Mouse (Mus musculus) heart, embryonic 14.5 days (tissue): Measurements from ENCODE around the gene Trmt112. TPM values are rescaled to one million over a fixed set of nuclear protein-coding genes. Genes with fewer than 3 reads are reported as not detected.
"Not testable (repeated sequence)": the region's sequence is repeated elsewhere in the genome, so short reads cannot be mapped to it uniquely, and the experiment has no call there.

ENCODE experiments used
- ATAC-seq: fragments of 200-750 bp; cut with Nextera tagmentation; 2 replicates; pipeline ENCODE4 v1.8.0; 2017; ENCODE audit warnings: low read depth, moderate TSS enrichment; ENCODE audit not compliant: insufficient number of reproducible peaks, insufficient read depth, low FRiP score
- H3K27ac ChIP-seq, 2 experiments: fragments of 200-500 bp in 1 of 2; fragments of 300-500 bp in 1 of 2; sonication (generic) in 1 of 2; replicated peaks in 1 of 2; 2 replicates each; pipeline ENCODE4 v1.5.1; 2012 to 2014; ENCODE audit warnings: low read depth in 2 of 2, low read length in 2 of 2, control low read depth in 1 of 2, mild to moderate bottlenecking in 1 of 2, mixed read lengths in 1 of 2; ENCODE audit not compliant: control insufficient read depth in 1 of 2, insufficient read depth in 1 of 2
- H3K27me3 ChIP-seq: fragments of 300-500 bp; sonication (generic); 2 replicates; pipeline ENCODE4 v1.6.1; 2014; ENCODE audit warnings: mild to moderate bottlenecking, low read length, control low read depth; ENCODE audit not compliant: control insufficient read depth, insufficient read depth
- H3K36me3 ChIP-seq: fragments of 300-500 bp; sonication (generic); 2 replicates; pipeline ENCODE4 v1.6.1; 2014; ENCODE audit warnings: mild to moderate bottlenecking, control low read depth, low read length, mixed read lengths; ENCODE audit not compliant: control insufficient read depth, insufficient read depth
- H3K4me1 ChIP-seq, 2 experiments: fragments of 200-500 bp in 1 of 2; fragments of 300-500 bp in 1 of 2; sonication (generic) in 1 of 2; 2 replicates each; pipeline ENCODE4 v1.6.1; 2012 to 2014; ENCODE audit warnings: low read length in 2 of 2, control low read depth in 1 of 2, mixed read lengths in 1 of 2; ENCODE audit not compliant: control insufficient read depth in 2 of 2, insufficient read depth in 2 of 2
- H3K4me2 ChIP-seq: fragments of 300-500 bp; sonication (generic); 2 replicates; pipeline ENCODE4 v1.6.1; 2014; ENCODE audit warnings: mild to moderate bottlenecking, low read length
- H3K4me3 ChIP-seq, 2 experiments: fragments of 200-500 bp in 1 of 2; fragments of 300-500 bp in 1 of 2; sonication (generic) in 1 of 2; 2 replicates each; pipeline ENCODE4 v1.5.1; 2012 to 2014; ENCODE audit warnings: low read length in 2 of 2, mild to moderate bottlenecking in 2 of 2, control low read depth in 1 of 2, low read depth in 1 of 2, moderate library complexity in 1 of 2; ENCODE audit not compliant: control insufficient read depth in 1 of 2, insufficient read depth in 1 of 2
- H3K9ac ChIP-seq: fragments of 300-500 bp; sonication (generic); 2 replicates; pipeline ENCODE4 v1.6.1; 2014; ENCODE audit warnings: mild to moderate bottlenecking, low read length
- H3K9me3 ChIP-seq: fragments of 300-500 bp; sonication (generic); 2 replicates; pipeline ENCODE4 v1.6.1; 2016; ENCODE audit warnings: low read length, control low read depth; ENCODE audit not compliant: control insufficient read depth
- WGBS: fragments of 180-500 bp; shearing (Covaris S2); extraction: QIAGEN DNeasy Blood & Tissue Kit; methylation state at CpG from one replicate; pipeline ENCODE4 v1.1.7; 2014; 5-methylcytosine and 5-hydroxymethylcytosine counted together
- polyA plus RNA-seq: library from polyadenylated mRNA; unstranded; fragments of >200 nt; fragmentation: Nextera tagmentation; extraction: Ambion mirVana; gene quantifications from 2 replicates; pipeline ENCODE4 v1.2.1, GENCODE M21; 2014

The Trmt112 gene
- polyA plus RNA-seq, 1 experiment from 2014 or later, result 95.0 TPM

GRCm38 (mm10) chr19:6874257-6874656 is 35.2 kb upstream of the Trmt112 start:
- Histone ChIP-seq H3K4me1 (no peaks in the 10 kb centered on the region), H3K4me2 (no peak overlapping the region), H3K27ac (no peak overlapping the region), H3K9me3 (no peaks in the 10 kb centered on the region), H3K4me3 (no peak overlapping the region), H3K27me3 (no peaks in the 10 kb centered on the region), H3K36me3 (no peaks in the 10 kb centered on the region), H3K9ac (no peak overlapping the region)
- ATAC-seq, result no peak
- 80% methylated on average over 1 of the region's 1 CpGs for WGBS

DNA sequence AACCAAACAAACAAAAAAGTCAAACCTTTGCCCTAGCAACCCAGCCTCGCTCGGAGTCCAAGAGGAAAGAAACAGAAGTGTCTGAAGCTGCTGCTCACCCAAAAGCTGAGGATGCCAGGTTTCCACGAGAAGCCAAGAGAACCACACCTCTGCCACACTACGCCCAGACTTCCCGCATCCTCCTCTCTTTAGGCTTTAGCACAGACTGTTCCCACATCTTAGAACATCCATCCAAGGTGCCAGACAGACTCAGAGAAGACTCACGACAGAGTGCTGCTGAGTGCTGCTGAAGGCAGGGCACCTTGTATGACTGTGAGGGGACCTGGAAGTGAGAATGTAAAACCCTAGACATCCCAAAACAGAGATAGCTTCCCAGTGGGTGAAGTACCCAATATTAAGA is 33.7 kb upstream of the Trmt112 start:
- Histone ChIP-seq H3K4me1 (no peaks in the 10 kb centered on the region), H3K4me3 (no peak overlapping the region), H3K4me2 (no peak overlapping the region), H3K36me3 (no peaks in the 10 kb centered on the region), H3K9me3 (no peaks in the 10 kb centered on the region), H3K27ac (no peak overlapping the region), H3K27me3 (no peaks in the 10 kb centered on the region), H3K9ac (no peak overlapping the region)
- 75% methylated on average over 6 of the region's 6 CpGs for WGBS
- ATAC-seq, result no peak

DNA sequence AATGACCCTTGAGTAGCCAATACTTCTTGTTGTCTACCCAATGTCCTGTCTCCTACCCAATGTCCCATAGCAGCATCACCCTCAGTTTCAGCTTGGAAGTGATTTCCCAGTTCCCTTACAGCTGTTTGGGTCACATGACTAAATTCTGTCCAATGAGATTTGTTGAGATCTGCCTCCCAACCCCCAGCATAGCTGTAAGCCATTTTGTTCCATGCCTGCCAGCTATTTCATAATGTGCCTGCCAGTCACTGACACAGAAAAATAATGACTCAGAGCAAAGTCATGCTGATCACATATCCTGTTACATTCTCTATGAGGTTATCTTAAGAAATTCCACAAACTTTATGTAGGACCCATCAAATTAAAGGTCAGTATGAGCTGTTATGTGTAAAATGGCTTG is 32.7 kb upstream of the Trmt112 start:
- Histone ChIP-seq H3K9ac (no peak overlapping the region), H3K4me3 (no peak overlapping the region), H3K4me2 (no peak overlapping the region), H3K9me3 (no peaks in the 10 kb centered on the region), H3K4me1 (no peaks in the 10 kb centered on the region), H3K36me3 (no peaks in the 10 kb centered on the region), H3K27ac (no peak overlapping the region), H3K27me3 (no peaks in the 10 kb centered on the region)
- ATAC-seq, result no peak

DNA sequence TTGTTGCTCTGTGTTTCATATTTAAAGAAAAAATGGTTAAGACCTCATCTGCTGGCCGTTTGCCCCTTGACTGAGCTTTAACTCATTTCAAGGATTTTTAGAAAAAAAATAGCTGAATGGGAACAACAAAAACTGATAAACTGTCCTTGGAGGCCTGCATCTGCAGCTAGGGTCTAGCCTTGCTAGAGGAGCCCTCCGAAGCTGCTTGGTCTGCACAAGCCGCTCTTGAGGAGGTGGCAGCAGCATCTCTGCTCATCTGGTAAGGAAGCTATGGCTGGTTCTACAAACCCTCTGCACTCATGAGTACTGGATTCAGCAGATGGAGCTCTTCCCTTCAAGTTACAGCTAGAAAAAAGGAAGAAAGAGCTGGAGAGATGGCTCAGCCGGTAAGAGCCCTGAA is 31.5 kb upstream of the Trmt112 start:
- no peak overlapping the region for H3K4me2 ChIP-seq
- no peak overlapping the region for H3K27ac ChIP-seq
- H3K27me3 ChIP-seq, result no peaks in the 10 kb centered on the region
- H3K9ac ChIP-seq, result no peak overlapping the region
- no peak overlapping the region for H3K4me3 ChIP-seq
- no peak for ATAC-seq
- H3K9me3 ChIP-seq, result no peaks in the 10 kb centered on the region
- 81% methylated on average over 4 of the region's 4 CpGs for WGBS
- no peaks in the 10 kb centered on the region for H3K36me3 ChIP-seq
- no peaks in the 10 kb centered on the region for H3K4me1 ChIP-seq

- ATAC-seq, result no peak
- Histone ChIP-seq H3K36me3 (no peaks in the 10 kb centered on the region), H3K4me2 (no peak overlapping the region), H3K9me3 (peaks cover 6% of the 10 kb centered on the region; the same call in 1 of the 2 replicates), H3K4me1 (no peaks in the 10 kb centered on the region), H3K9ac (no peak overlapping the region), H3K27me3 (no peaks in the 10 kb centered on the region), H3K27ac (no peak overlapping the region), H3K4me3 (no peak overlapping the region)
- 46% methylated on average over 4 of the region's 4 CpGs for WGBS
Observed at GRCm38 (mm10) chr19:6892512-6892911, 17.0 kb upstream of the Trmt112 start.

GRCm38 (mm10) chr19:6893731-6894451 is 15.6 kb upstream of the Trmt112 start:
- H3K9ac ChIP-seq, result no peak overlapping the region
- H3K4me3 ChIP-seq, result no peak overlapping the region
- H3K4me2 ChIP-seq, result no peak overlapping the region
- H3K4me1 ChIP-seq, result no peaks in the 10 kb centered on the region
- H3K9me3 ChIP-seq, result peaks cover 6% of the 10 kb centered on the region; the same call in 1 of the 2 replicates
- H3K36me3 ChIP-seq, result no peaks in the 10 kb centered on the region
- 90% methylated on average over 14 of the region's 14 CpGs for WGBS
- H3K27me3 ChIP-seq, result no peaks in the 10 kb centered on the region
- H3K27ac ChIP-seq, result no peak overlapping the region
- ATAC-seq, result no peak

- H3K27me3 ChIP-seq, H3K9me3 ChIP-seq, ATAC-seq, H3K9ac ChIP-seq, H3K4me1 ChIP-seq, H3K27ac ChIP-seq, H3K4me2 ChIP-seq, H3K4me3 ChIP-seq, H3K36me3 ChIP-seq: not testable (repeated sequence)
- 77% methylated on average over 18 of the region's 18 CpGs for WGBS
Observed at GRCm38 (mm10) chr19:6895608-6896305, 13.7 kb upstream of the Trmt112 start.
